Comparison of ENCODE assay signal across 8 mouse cellular contexts in the genomic region with DNA sequence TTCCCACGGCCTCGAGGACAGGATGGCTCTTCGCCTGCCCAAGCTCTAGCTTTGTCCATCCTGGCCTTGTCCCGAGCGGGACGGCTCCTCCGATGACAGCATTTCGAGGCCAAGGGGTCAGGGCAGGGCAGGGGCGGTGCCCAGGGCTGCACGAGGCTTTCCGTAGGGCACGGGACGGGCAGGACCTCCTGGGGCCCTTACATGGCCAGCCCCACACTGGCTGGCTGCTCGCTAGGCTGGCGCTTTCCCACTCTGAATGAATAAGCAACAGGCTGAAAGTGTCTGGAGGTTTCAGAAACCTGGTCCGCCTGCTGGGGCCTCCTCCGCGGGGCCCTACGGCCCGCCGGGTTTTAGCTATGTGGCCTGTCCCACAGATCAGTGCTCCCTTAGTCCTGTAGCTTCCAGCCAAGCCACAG. TPM values are rescaled to one million over a fixed set of nuclear protein-coding genes. Genes with fewer than 3 reads are reported as not detected.
DNase-seq lines count a peak whose midpoint lies in the region; ATAC-seq and TF ChIP-seq lines count a peak whose summit lies in the region.

Gene Loxl1 (minus strand): TSS at position 243 of the 416 bp plus-strand sequence.

- no peaks in the 10 kb centered on the region for H3K9me3 ChIP-seq in embryonic facial prominence, embryonic 11.5 days (replicated peaks; ENCODE audit: control insufficient read depth, low read length)
- no peaks in the 10 kb centered on the region for H3K9me3 ChIP-seq in heart, embryonic 10.5 days
- no peaks in the 10 kb centered on the region for H3K9me3 ChIP-seq in lung, embryonic 15.5 days

- H3K27me3 ChIP-seq in embryonic facial prominence, embryonic 11.5 days (ENCODE audit: control insufficient read depth, insufficient read depth, low read length), result peaks cover 3% of the 10 kb centered on the region; the same call in 1 of the 2 replicates
- peaks cover 28% of the 10 kb centered on the region for H3K27me3 ChIP-seq in heart, embryonic 10.5 days (ENCODE audit: insufficient read depth, poor library complexity, severe bottlenecking)
- peaks cover 17% of the 10 kb centered on the region; the same call in 1 of the 2 replicates for H3K27me3 ChIP-seq in lung, embryonic 15.5 days
- H3K27me3 ChIP-seq in small intestine, adult 2 months (ENCODE audit: control insufficient read depth, insufficient read depth, low read length), result peaks cover 16% of the 10 kb centered on the region

- H3K4me1 ChIP-seq in embryonic facial prominence, embryonic 11.5 days (ENCODE audit: control insufficient read depth, insufficient read depth, low read length), result peaks cover 10% of the 10 kb centered on the region
- H3K4me1 ChIP-seq in heart, embryonic 10.5 days, result peaks cover 79% of the 10 kb centered on the region
- H3K4me1 ChIP-seq in lung, embryonic 15.5 days, result peaks cover 84% of the 10 kb centered on the region
- H3K4me1 ChIP-seq in small intestine, adult 2 months (ENCODE audit: control insufficient read depth, insufficient read depth, insufficient read length, low read length), result no peaks in the 10 kb centered on the region

- no peak for TF ChIP-seq CTCF in small intestine, adult 2 months (IDR thresholded peaks at IDR 0.05; ENCODE audit: extremely low read depth, insufficient read length, insufficient replicate concordance, low read depth, low read length)

- peak within 1 kb of the TSS; percentile 62 for H3K27ac ChIP-seq in embryonic facial prominence, embryonic 11.5 days (replicated peaks; ENCODE audit: low read depth, low read length)
- H3K27ac ChIP-seq in heart, embryonic 10.5 days, result peak within 1 kb of the TSS; percentile 91
- peak within 1 kb of the TSS; percentile 88 for H3K27ac ChIP-seq in lung, embryonic 15.5 days
- peak within 1 kb of the TSS; percentile 24 for H3K27ac ChIP-seq in small intestine, adult 2 months (ENCODE audit: insufficient read depth, low read depth, low read length)

- WGBS in embryonic facial prominence, embryonic 11.5 days, result 1% methylated on average over 19 of the region's 21 CpGs
- WGBS in heart, embryonic 10.5 days, result under 1% methylated on average over 21 of the region's 21 CpGs
- 1% methylated on average over 21 of the region's 21 CpGs for WGBS in lung, embryonic 15.5 days
- 2% methylated on average over 21 of the region's 21 CpGs for WGBS in small intestine, adult 2 months

- peak; percentile 56 for DNase-seq in ovary, postnatal 14 days (ENCODE audit: low spot score)
- DNase-seq in ovary, adult 18-20 months (ENCODE audit: low spot score), result no peak
- peak; percentile 90 for DNase-seq in embryonic facial prominence, embryonic 11.5 days (ENCODE audit: low spot score)
- peak; percentile 87 for DNase-seq in heart, embryonic 10.5 days (ENCODE audit: low spot score)
- DNase-seq in kidney, adult 8-10 months, result peak; percentile 45 to 58
- no peak for DNase-seq in thymus, postnatal 25 days

- peak within 1 kb of the TSS; percentile 91 for H3K4me2 ChIP-seq in embryonic facial prominence, embryonic 11.5 days (ENCODE audit: low read depth, low read length)
- H3K4me2 ChIP-seq in lung, embryonic 15.5 days, result peak within 1 kb of the TSS; percentile 87

- peak within 1 kb of the TSS; percentile 48 for H3K4me3 ChIP-seq in embryonic facial prominence, embryonic 11.5 days (ENCODE audit: low read depth, low read length)
- peak within 1 kb of the TSS; percentile 63 for H3K4me3 ChIP-seq in heart, embryonic 10.5 days
- peak within 1 kb of the TSS; percentile 51 for H3K4me3 ChIP-seq in lung, embryonic 15.5 days
- peak within 1 kb of the TSS; percentile 47 for H3K4me3 ChIP-seq in small intestine, adult 2 months (ENCODE audit: low read depth, low read length)

- no peak for TF ChIP-seq POLR2A in small intestine, adult 2 months (IDR thresholded peaks at IDR 0.05; ENCODE audit: low read depth, low read length)

- H3K36me3 ChIP-seq in embryonic facial prominence, embryonic 11.5 days (replicated peaks; ENCODE audit: control insufficient read depth, insufficient read depth, low read depth, low read length), result no peaks in the 10 kb centered on the region
- no peaks in the 10 kb centered on the region for H3K36me3 ChIP-seq in heart, embryonic 10.5 days
- no peaks in the 10 kb centered on the region for H3K36me3 ChIP-seq in lung, embryonic 15.5 days
- H3K36me3 ChIP-seq in small intestine, adult 2 months (ENCODE audit: control insufficient read depth, insufficient read depth, low read length), result no peaks in the 10 kb centered on the region

- H3K9ac ChIP-seq in embryonic facial prominence, embryonic 11.5 days (replicated peaks; ENCODE audit: low read length), result peak within 1 kb of the TSS; percentile 70
- peak within 1 kb of the TSS; percentile 47 for H3K9ac ChIP-seq in lung, embryonic 15.5 days

- ATAC-seq in embryonic facial prominence, embryonic 11.5 days (replicated peaks; ENCODE audit: insufficient number of reproducible peaks, low FRiP score, low TSS enrichment, low read depth), result peak; percentile 50
- peak; percentile 21; the same call in 1 of the 2 replicates for ATAC-seq in lung, embryonic 15.5 days (ENCODE audit: borderline replicate concordance, extremely low read depth, low FRiP score, low TSS enrichment)

RNA-seq across cellular contexts. Expression of gene Loxl1, which starts in this region (rescaled TPM):
- 11.0 and 13.6 TPM in 2 replicates for polyA plus RNA-seq in embryonic facial prominence, embryonic 11.5 days (2014; fragmentation: Nextera tagmentation; extraction: Ambion mirVana)
- 35.7 and 36.1 TPM in 2 replicates for polyA plus RNA-seq in heart, embryonic 10.5 days (2016; fragmentation: Nextera tagmentation; extraction: Ambion mirVana)
- polyA plus RNA-seq in lung, embryonic 15.5 days (2015; fragmentation: Nextera tagmentation; extraction: Ambion mirVana), result 48.4 and 49.4 TPM in 2 replicates
- 15.6 and 26.7 TPM in 2 replicates for polyA plus RNA-seq in small intestine, adult 2 months (2012; rRNA removed)

Comparison
In these comparisons a context has a peak if more than half of its experiments do, and no peak if none do; other contexts are left out.
1. DNase-seq: peak in ovary, postnatal 14 days (single experiment), embryonic facial prominence, embryonic 11.5 days (single experiment), heart, embryonic 10.5 days (single experiment) and kidney, adult 8-10 months (2 of 2); none in ovary, adult 18-20 months (single experiment) and thymus, postnatal 25 days (single experiment).
2. H3K27ac ChIP-seq: peak in every context shown above with its lines; median percentile 91 in heart, embryonic 10.5 days; 88 in lung, embryonic 15.5 days; 62 in embryonic facial prominence, embryonic 11.5 days; 24 in small intestine, adult 2 months.
3. Peak in every context shown above with its lines, with median percentiles within 50 percentile points of each other: H3K4me3 ChIP-seq.